Mouse (Mus musculus) cerebellum, adult 18-20 months (tissue): Measurements from ENCODE around the gene Fam173a.
A peak's percentile ranks its signal among the peaks of the same experiment; 100 is the strongest.

Source experiments
- DNase-seq, 2 experiments: peaks; one replicate each; pipeline ENCODE4 v3.0.0; 2021

The Fam173a gene

GRCm38 (mm10) chr17:25792615-25793014 is at the start of gene Fam173a:
Fam173a (minus strand) TSS chr17:25792901.
- DNase-seq = peak in 1 of 2 experiments; percentile 62

DNA sequence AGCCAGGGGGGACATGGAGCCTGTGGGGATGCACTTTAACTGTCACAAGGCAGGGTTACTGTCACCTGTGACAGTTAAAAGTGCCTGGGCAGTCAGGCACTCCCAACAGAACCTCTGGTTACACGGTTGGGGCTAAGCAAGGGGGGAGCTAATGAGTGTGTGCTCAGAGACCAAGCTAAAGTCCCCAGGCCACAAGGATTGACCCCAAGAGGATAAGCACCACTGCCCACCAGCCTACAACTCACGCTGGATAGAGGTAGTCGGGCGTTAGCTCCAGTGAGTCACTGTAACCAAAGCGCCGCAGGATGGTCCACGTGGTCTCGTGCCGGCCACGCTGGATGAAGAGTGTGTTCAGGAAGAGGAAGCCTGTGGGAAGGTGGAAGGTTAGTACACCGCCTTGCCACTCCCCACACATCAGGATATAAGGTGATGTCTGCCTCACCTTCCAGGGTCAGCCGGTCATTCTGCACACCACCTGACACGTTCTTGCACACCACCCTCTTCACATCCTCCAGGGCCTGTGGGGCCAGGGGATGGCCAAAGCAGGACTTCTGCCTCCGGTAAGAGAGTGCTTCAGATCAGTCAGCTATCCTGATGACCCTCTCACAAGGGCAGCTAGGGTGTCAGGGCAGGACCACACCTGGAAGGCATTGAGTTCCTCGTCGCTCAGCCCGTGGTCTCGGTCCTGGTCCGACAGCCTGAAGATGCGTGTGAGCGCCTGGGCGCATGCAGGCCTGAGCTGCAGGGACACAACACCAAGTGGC is 48.6 kb upstream of the Fam173a start, which contains the start of gene Gm20683:
Gene Gm20683, minus strand, starts transcription at position 647 of the 764 bp plus-strand sequence.
- no peak for DNase-seq

DNA sequence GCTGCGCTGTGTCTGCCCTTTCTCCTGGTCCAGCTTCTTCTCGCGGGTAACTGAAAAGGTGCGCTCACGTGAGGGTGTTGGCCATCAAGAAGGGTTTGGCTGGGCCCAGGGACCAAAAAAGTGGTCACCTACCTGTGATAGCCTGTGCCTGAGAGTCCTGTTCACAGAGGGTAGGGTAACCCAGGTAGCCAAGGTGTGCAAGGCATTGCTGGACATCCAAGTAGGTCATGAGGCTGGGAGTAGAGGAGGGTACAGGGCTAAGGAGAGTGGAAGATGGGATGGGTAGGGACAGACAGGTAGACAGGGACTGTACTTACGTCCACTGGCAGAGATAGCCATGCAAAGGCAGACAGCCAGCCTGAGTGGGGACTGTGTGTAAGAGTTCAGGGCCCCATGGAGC is 47.8 kb upstream of the Fam173a start:
- DNase-seq = no peak

- DNase-seq = no peak
Observed at GRCm38 (mm10) chr17:25839455-25840235, 46.9 kb upstream of the Fam173a start.

- no peak for DNase-seq
Observed at GRCm38 (mm10) chr17:25838904-25839303, 46.2 kb upstream of the Fam173a start.

DNA sequence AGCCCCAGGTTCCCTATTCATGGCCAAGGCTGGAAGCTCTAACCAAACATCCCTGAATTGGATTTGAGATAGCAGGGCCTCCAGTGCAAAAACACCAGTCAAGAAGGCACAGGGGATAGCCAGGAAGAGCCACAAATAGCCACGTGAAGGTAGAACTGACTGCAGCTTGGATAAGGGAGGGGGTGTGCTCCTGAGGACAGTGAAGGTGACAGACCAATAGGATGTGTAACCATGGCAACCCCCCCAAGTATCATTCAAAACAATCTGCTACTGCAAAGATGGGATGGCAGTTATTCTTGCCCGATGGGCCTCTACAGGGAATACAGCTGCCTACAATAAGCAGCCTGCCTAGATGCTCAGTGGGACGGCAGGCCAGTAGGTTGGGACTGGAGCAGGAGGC is 44.8 kb upstream of the Fam173a start:
- peak in 1 of 2 experiments; percentile 25 for DNase-seq

DNA sequence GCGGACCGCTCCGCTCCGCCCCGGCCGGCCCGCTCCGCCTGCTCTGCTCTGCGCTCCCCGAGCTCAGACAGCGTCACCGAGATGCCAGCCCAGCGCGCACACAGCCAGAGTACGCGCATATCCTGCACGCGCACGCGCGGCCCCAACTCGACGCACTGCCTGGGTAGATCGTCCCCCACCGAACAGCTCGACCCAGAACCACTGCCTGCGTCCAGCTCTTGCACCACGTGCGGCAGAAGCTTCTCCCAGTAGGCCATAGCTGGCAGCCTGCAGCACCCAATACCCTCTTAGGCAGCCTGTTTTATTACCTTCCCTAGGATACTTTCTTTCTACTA is 44.3 kb upstream of the Fam173a start, which contains the start of gene Rhbdl1:
Gene Rhbdl1, minus strand, starts transcription at position 220 of the 335 bp plus-strand sequence.
- DNase-seq = peak; percentile 87 to 90

DNA sequence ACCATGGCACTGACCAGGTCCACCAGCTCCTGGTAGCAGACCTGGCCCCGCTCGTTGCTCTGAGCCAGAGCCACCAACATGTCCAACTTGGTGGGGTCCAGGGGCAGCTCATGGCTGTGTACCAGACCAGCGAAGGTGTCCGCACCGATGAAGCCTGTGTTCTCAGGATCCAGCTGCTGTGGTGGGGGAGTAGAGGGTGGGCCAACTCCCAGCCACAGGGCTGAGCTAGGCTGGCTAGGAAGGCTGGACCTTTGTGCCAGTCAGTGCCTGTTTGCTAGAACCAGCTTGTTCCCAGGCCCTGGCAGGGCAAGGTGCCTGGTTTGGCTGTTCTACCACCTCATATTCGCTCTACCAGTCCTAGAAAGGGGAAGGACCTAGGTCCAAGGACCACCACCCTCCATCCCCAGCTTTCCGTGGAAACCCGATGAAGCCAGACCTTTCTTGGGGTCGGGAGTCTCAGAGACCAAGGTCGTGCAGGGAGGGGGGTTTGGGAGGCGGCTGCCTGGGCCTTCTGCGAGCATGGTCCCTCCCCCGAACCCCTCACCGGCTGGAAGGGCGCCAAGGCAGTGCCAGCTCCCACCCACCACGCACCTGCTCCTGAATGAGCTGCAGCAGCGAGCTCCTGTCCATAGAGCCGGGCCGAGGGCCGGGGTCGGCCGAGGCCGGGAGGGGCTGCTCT is 43.8 kb upstream of the Fam173a start:
- no peak for DNase-seq

GRCm38 (mm10) chr17:25835816-25836215 is 43.1 kb upstream of the Fam173a start:
- DNase-seq = peak in 1 of 2 experiments; percentile 42

DNA sequence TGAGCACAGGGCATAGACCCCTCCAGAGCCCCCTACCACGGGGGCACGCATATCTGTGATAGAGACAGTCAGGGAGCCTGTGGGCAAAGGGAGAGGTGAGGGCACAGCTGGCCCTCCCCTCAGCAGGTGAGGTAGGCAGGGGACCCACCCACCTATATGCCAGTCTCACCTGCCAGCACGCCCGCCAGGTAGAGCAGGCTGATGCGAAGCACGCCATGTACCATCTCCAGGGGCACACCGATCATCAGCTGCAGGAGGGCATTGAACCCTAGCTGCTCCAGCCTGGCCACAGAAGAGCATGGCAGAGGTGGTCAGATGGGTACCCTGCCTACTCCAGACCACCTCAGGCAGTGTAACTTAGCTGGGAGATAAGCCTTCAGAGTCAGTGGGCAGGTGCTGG is 42.6 kb upstream of the Fam173a start:
- peak in 1 of 2 experiments; percentile 25 for DNase-seq

DNA sequence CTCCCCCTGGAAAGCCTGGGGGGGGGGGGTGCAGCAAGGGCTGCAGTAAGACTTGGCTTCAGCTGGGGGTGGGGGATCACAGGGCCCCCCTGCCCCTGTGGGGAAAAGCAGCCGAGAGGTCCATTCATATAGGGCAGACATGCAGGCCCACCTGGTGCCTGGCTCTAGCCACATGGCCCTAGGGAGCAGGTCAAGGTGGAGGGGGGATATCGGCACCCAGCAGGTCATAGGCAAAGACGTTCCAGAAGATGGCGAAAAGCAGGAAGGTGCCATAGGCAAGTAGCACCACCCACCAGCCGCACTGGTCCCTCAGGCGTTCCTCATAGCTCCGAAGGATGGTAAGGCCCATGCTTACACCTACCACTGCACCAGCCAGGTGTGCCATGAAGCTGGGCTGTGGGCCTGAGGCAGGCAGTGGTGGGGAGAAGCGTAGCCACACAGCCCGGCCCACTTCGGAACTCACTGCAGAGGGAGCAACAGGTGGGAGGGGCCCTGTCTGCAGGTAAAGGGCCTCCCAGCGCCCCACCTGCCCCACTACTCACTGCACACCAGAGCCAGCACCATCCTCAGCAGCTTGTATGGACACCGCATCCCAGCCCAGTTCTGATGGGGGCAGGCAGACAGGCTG is 42.0 kb upstream of the Fam173a start:
- DNase-seq = peak in 1 of 2 experiments; percentile 46

- peak in 1 of 2 experiments; percentile 34 for DNase-seq
Observed at GRCm38 (mm10) chr17:25833961-25834594, 41.4 kb upstream of the Fam173a start.

DNA sequence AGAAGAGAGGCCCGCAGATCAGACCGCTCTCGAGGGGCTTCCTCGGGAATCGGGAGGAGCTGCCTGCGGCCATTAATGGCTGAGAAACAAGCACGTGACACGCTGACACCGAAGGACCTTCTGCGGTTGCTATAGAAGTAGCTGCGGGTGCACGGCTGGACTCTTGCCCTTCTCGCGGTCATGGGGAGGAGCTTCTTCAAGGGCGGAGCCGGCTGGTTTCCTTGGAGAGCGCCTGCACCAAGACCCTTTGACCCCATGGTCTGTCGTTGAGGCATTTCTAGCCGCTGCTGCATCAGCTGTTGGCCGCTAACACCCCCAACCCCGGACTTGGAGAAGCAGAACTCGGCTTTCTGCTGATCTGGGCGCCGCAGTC is 40.6 kb upstream of the Fam173a start, which contains the start of gene Stub1:
Gene Stub1, minus strand, starts transcription at position 114 of the 373 bp plus-strand sequence.
- DNase-seq = peak; percentile 85 to 90

DNA sequence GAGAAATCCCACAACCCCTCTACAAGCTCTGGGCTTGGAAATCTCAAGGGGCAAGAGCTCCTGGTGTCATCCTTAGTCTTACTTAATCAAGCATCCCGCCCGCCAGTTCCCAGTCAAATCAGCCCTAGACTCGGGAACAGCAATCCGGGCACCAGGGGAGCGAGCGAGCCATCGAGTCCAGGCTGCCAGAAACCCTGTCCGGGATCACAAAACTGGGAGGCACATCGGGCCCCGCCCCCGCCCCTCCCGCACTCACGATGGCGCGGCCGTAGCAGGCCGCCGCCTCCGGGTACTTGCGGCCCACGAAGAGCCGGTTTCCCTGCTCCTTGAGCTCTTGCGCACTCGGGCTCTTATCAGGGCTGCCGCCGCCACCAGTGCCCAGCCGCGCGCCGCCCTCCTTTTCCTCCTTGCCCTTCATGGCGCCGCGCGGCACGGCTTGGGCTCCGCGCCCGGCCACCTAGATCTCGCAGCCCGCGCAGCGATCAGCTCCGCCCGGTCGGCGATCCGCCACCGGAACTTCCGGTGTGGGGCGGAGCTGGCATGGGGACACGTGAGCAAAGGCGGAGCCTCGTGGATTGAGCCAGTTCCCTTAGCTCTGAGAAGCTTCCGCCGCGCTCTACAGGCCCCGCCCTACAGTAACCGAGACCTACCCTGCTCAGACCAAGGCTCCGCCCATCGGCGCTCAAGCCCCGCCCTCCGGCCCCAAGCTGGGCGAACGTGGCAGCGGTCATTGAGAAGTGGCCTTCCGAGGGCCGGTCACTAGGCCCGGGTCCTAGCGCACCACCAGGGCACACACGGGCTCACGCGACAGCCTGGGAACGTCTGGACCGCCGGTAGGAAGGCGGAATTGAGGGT is 40.0 kb upstream of the Fam173a start:
- DNase-seq = peak; percentile 99

- peak; percentile 53 to 60 for DNase-seq
Observed at GRCm38 (mm10) chr17:25831451-25832281, 39.0 kb upstream of the Fam173a start.

DNA sequence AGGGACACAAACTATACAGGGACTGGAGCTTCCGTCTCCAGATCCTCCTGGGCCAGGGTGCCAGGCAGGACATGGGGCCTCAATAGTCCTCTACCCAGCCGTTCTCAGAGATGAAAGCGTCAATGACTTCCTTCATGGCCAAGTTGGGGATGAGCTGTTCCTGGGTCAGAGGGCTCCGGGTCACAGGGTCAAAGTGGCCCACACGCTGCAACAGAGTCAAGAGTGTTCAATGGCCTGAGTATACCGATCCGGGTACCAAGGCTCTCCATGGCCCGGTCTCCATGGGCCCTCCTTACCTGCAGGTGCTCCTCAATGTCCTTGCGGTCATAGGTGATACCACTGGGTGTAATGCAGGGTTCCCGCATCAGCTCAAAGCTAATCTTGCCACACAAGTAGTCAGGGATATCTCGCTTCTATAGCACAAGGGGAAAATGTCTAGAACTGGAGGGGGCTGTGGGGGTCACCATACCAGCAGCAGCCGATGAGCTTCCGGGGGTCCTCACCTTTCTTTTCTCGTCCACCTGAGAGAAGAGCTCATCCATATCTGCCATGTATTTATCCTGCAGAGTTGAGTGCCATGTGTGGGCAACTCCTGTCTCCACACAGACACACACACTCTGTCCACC is 38.2 kb upstream of the Fam173a start:
- DNase-seq = no peak

DNA sequence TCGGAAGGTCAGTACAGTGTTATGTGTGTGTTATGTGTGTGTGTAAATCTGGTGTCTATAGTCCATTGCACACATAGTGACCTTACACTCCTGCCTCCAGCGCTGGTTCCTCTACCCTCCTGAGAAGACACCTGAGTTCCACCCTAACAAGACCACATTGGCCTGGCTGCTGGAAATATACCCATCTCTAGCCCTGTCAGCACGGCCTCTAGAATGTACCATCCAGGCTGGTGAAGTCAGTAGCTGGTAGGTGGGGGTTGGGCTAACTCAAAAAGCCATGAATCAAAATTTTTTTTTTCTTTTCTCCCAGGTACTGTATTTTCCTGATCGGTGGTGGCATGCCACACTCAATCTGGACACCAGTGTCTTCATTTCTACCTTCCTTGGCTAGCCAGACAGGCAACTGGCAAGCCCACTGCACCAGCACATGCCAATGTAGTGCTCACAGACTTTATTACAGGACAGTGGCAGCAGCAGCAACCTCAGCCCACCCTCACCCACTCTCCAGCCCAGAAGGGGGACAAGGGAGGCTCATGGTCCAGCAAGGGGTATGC is 37.6 kb upstream of the Fam173a start:
- no peak for DNase-seq

DNA sequence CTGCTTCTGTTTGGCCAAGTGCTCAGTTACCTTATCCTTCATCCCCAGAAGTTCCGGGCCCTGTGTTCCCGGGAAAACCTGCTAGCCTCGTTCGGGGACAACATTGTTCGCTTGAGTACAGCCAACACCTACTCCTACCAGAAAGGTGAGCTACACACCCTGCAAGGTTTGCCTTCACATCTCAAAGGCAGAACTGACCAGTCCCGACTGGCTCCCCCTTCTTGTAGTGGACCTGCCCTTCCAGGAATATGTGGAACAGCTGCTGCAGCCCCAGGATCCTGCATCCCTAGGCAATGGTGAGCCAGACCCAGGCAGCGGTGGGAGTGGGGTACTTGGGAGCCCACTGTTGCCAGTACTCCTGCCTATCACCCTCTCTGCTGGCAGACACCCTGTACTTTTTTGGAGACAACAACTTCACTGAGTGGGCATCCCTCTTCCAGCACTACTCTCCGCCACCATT is 36.9 kb upstream of the Fam173a start:
- peak in 1 of 2 experiments; percentile 26 for DNase-seq
